Mouse (Mus musculus): Measurements from ENCODE around the gene Gsn. TPM values are rescaled to one million over a fixed set of nuclear protein-coding genes. Genes with fewer than 3 reads are reported as not detected.

The Gsn gene
- total and polyA plus RNA-seq, 3 experiments = 24.2 to 54.2 (median 42.9) TPM

GRCm38 (mm10) chr2:35278371-35279210 is 22.4 kb downstream of the Gsn start:
- Histone ChIP-seq H3K4me3 (replicated peaks in 1 of 3; ENCODE audit: low read depth in 2 of 3, low read length in 2 of 3, poor library complexity in 1 of 3) (no peak overlapping the region), H3K4me1 (ENCODE audit: control insufficient read depth in 1 of 2, insufficient read depth in 2 of 2) (peaks cover 0 to 9% of the 10 kb centered on the region in 2 experiments; a peak in 2 of 4 replicates), H3K9me3 (replicated peaks; ENCODE audit: low read length) (no peaks in the 10 kb centered on the region), H3K9ac (ENCODE audit: insufficient read depth, low read depth) (no peak overlapping the region), H3K27me3 (replicated peaks) (no peaks in the 10 kb centered on the region), H3K4me2 (ENCODE audit: insufficient read depth, low read depth, poor library complexity, severe bottlenecking) (no peak overlapping the region), H3K27ac (ENCODE audit: insufficient read depth, low read depth) (no peak overlapping the region), H3K36me3 (replicated peaks in 1 of 2; ENCODE audit: control insufficient read depth in 1 of 2, insufficient read depth in 1 of 2, low read length in 1 of 2) (no peaks in the 10 kb centered on the region), H3K79me2 (replicated peaks; ENCODE audit: control insufficient read depth, extremely low read depth, insufficient read depth, poor library complexity, severe bottlenecking) (no peaks in the 10 kb centered on the region)
- DNase-seq (ENCODE audit: extremely low read depth) = no peak
- no peak for TF ChIP-seq ETS1 (conservative IDR thresholded peaks at IDR 0.05; ENCODE audit: low read depth, low read length)
- no peak for TF ChIP-seq SMC3 (IDR thresholded peaks at IDR 0.05; ENCODE audit: low read depth, low read length)
- TF ChIP-seq POLR2A (IDR thresholded peaks at IDR 0.05; ENCODE audit: low read depth, low read length) = no peak
- TF ChIP-seq MEF2A (IDR thresholded peaks at IDR 0.05; ENCODE audit: borderline replicate concordance, low read depth, low read length) = no peak
- TF ChIP-seq SIN3A (IDR thresholded peaks at IDR 0.05; ENCODE audit: low read length) = no peak
- no peak for TF ChIP-seq UBTF (IDR thresholded peaks at IDR 0.05; ENCODE audit: low read depth, low read length)
- TF ChIP-seq CTCF (conservative IDR thresholded peaks at IDR 0.05 in 1 of 2, IDR thresholded peaks at IDR 0.05 in 1 of 2; ENCODE audit: low read depth in 2 of 2, low read length in 2 of 2) = no peak
- no peak for TF ChIP-seq MXI1 (IDR thresholded peaks at IDR 0.05; ENCODE audit: low read depth, low read length)
- TF ChIP-seq JUND (conservative IDR thresholded peaks at IDR 0.05; ENCODE audit: low read depth, low read length) = no peak
- TF ChIP-seq ZMIZ1 (IDR thresholded peaks at IDR 0.05; ENCODE audit: low read depth, low read length) = no peak
- no peak for TF ChIP-seq TCF12 (IDR thresholded peaks at IDR 0.05; ENCODE audit: low read depth, low read length)
- TF ChIP-seq EP300 (IDR thresholded peaks at IDR 0.05; ENCODE audit: low read length) = no peak
- TF ChIP-seq ELF1 (IDR thresholded peaks at IDR 0.05; ENCODE audit: low read depth, low read length) = no peak
- no peak for TF ChIP-seq POLR2AphosphoS2 (IDR thresholded peaks at IDR 0.05; ENCODE audit: low read depth, low read length)
- no peak for TF ChIP-seq E2F4 (IDR thresholded peaks at IDR 0.05; ENCODE audit: insufficient replicate concordance, low read depth, low read length)
- no peak for TF ChIP-seq MAX (IDR thresholded peaks at IDR 0.05; ENCODE audit: low read length)
- no peak for TF ChIP-seq JUN (IDR thresholded peaks at IDR 0.05; ENCODE audit: insufficient read depth, low read depth, low read length)
- no peak for TF ChIP-seq ZKSCAN1 (IDR thresholded peaks at IDR 0.05; ENCODE audit: borderline replicate concordance, low read depth, low read length)
- TF ChIP-seq USF2 (conservative IDR thresholded peaks at IDR 0.05; ENCODE audit: low read depth, low read length) = no peak
- dilution Hi-C loops (cut with MboI; ENCODE audit: extremely low pct_ligation_motif_present, extremely low pct_unique_long_range_greater_than_20kb, low sequenced_read_pairs) = no loop called here
- in situ Hi-C loops (cut with MboI; ENCODE audit: low pct_ligation_motif_present, low pct_unique_long_range_greater_than_20kb, low sequenced_read_pairs) = loop anchor here (25.0 kb wide), 1 partner anchor 634 kb away; no protein-coding TSS in a partner anchor

- Histone ChIP-seq H3K9ac (ENCODE audit: insufficient read depth, low read depth) (no peak overlapping the region), H3K4me3 (replicated peaks in 1 of 3; ENCODE audit: low read depth in 2 of 3, low read length in 2 of 3, poor library complexity in 1 of 3) (no peak overlapping the region), H3K4me1 (ENCODE audit: control insufficient read depth in 1 of 2, insufficient read depth in 2 of 2) (peaks cover 0 to 9% of the 10 kb centered on the region in 2 experiments; a peak in 2 of 4 replicates), H3K27ac (ENCODE audit: insufficient read depth, low read depth) (no peak overlapping the region), H3K27me3 (replicated peaks) (no peaks in the 10 kb centered on the region), H3K79me2 (replicated peaks; ENCODE audit: control insufficient read depth, extremely low read depth, insufficient read depth, poor library complexity, severe bottlenecking) (no peaks in the 10 kb centered on the region), H3K9me3 (replicated peaks; ENCODE audit: low read length) (no peaks in the 10 kb centered on the region), H3K36me3 (replicated peaks in 1 of 2; ENCODE audit: control insufficient read depth in 1 of 2, insufficient read depth in 1 of 2, low read length in 1 of 2) (peaks cover 0 to 8% of the 10 kb centered on the region in 2 experiments), H3K4me2 (ENCODE audit: insufficient read depth, low read depth, poor library complexity, severe bottlenecking) (no peak overlapping the region)
- dilution Hi-C loops (cut with MboI; ENCODE audit: extremely low pct_ligation_motif_present, extremely low pct_unique_long_range_greater_than_20kb, low sequenced_read_pairs) (no loop called here), in situ Hi-C loops (cut with MboI; ENCODE audit: low pct_ligation_motif_present, low pct_unique_long_range_greater_than_20kb, low sequenced_read_pairs) (loop anchor here (25.0 kb wide), 1 partner anchor 632 kb away; no protein-coding TSS in a partner anchor)
- TF ChIP-seq USF2 (conservative IDR thresholded peaks at IDR 0.05; ENCODE audit: low read depth, low read length) (no peak), MAZ (IDR thresholded peaks at IDR 0.05; ENCODE audit: low read depth, low read length) (no peak), KAT2A (IDR thresholded peaks at IDR 0.05; ENCODE audit: insufficient replicate concordance, low read length) (no peak), POLR2AphosphoS2 (IDR thresholded peaks at IDR 0.05; ENCODE audit: low read depth, low read length) (no peak), ZMIZ1 (IDR thresholded peaks at IDR 0.05; ENCODE audit: low read depth, low read length) (no peak), RAD21 (IDR thresholded peaks at IDR 0.05; ENCODE audit: low read depth, low read length) (no peak), USF1 (IDR thresholded peaks at IDR 0.05; ENCODE audit: low read depth, low read length) (no peak), SIN3A (IDR thresholded peaks at IDR 0.05; ENCODE audit: low read length) (no peak), ZC3H11A (IDR thresholded peaks at IDR 0.05; ENCODE audit: low read depth, low read length) (no peak), MEF2A (IDR thresholded peaks at IDR 0.05; ENCODE audit: borderline replicate concordance, low read depth, low read length) (no peak), IRF4 (IDR thresholded peaks at IDR 0.05; ENCODE audit: low read depth, low read length) (no peak), TCF12 (IDR thresholded peaks at IDR 0.05; ENCODE audit: low read depth, low read length) (no peak), SMC3 (IDR thresholded peaks at IDR 0.05; ENCODE audit: low read depth, low read length) (no peak), JUN (IDR thresholded peaks at IDR 0.05; ENCODE audit: insufficient read depth, low read depth, low read length) (no peak), CHD1 (IDR thresholded peaks at IDR 0.05; ENCODE audit: low read depth, low read length) (no peak), MAFK (IDR thresholded peaks at IDR 0.05; ENCODE audit: insufficient replicate concordance, low read length) (no peak), GABPA (IDR thresholded peaks at IDR 0.05; ENCODE audit: insufficient replicate concordance, low read depth, low read length) (no peak), ZNF384 (IDR thresholded peaks at IDR 0.05; ENCODE audit: low read depth, low read length) (no peak), NELFE (IDR thresholded peaks at IDR 0.05; ENCODE audit: low read depth, low read length) (no peak)
- DNase-seq (ENCODE audit: extremely low read depth) = no peak
Measured at GRCm38 (mm10) chr2:35280001-35280400, 23.8 kb downstream of the Gsn start.
